Mouse (Mus musculus): ENCODE measurements around the gene Ddx23.

Gene Ddx23

GRCm38 (mm10) chr15:98662567-98663545 is at the start of gene Ddx23:
Gene Ddx23 (minus strand): TSS chr15:98662894.
- DNase-seq: peak; percentile 96 to 97

GRCm38 (mm10) chr15:98710442-98710841 is 47.7 kb upstream of the Ddx23 start:
- DNase-seq: peak; percentile 89 to 90

DNA sequence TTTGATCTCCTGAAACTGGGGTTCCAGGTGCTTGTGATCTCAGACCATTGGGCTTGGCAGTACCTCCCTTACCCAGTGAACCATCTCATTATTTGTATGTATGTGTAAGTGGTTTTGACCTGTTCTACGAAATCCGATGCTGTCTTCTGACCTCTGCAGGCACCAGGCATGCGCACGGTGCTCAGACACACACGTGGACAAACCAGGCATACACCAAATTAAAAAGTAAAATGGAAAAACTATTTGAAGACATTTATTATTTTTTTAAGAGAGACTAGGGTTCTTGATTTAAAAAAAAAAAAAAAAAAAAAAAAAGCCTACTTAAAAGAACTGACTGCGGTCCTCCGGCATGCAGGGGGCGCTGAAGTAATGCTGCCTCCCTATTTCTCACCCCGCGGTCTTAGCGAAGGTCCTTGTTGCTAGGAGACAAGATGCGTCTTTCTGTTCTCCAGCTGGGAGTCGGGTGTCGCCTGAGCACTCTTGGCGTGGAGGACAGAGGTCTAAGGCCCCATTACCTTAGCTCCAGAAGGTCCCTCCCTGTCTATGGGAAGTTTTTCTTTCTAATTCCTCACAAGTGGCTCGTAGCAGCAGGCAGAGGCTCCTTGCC is 45.2 kb upstream of the Ddx23 start, which contains the start of gene Ccdc65:
Gene Ccdc65 (plus strand): TSS at position 442 of the 607 bp plus-strand sequence.
- DNase-seq: peak; percentile 93 to 94

DNA sequence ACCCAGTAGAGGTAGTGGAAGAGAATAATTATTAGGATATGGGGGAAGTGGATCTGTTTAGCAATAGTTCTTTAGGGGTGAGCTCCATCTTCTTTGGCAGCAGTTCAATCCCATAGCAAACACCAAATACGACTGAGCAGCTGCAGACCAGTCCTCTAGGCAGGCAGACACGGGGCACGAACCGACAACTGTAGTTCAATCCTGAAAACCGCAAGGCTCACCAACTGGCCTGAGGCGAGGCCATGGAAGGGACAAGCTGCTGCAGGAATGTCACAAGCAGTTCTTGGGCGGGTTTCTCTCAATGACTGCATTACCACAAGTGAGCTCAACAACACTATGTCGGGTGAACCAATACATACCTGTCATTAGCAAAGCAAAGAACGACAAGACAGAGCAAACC is 41.6 kb upstream of the Ddx23 start:
- DNase-seq: no peak

- peak; percentile 93 to 94 for DNase-seq
These were observed 36.8 kb upstream of the Ddx23 start for GRCm38 (mm10) chr15:98699190-98700105.

GRCm38 (mm10) chr15:98696216-98696615 is 33.5 kb upstream of the Ddx23 start:
- DNase-seq: no peak

- DNase-seq: peak; percentile 39 to 59
These were observed 33.0 kb upstream of the Ddx23 start for GRCm38 (mm10) chr15:98695726-98696125.

- DNase-seq: peak; percentile 62 to 70
These were observed 29.5 kb upstream of the Ddx23 start for GRCm38 (mm10) chr15:98692171-98692715.

DNA sequence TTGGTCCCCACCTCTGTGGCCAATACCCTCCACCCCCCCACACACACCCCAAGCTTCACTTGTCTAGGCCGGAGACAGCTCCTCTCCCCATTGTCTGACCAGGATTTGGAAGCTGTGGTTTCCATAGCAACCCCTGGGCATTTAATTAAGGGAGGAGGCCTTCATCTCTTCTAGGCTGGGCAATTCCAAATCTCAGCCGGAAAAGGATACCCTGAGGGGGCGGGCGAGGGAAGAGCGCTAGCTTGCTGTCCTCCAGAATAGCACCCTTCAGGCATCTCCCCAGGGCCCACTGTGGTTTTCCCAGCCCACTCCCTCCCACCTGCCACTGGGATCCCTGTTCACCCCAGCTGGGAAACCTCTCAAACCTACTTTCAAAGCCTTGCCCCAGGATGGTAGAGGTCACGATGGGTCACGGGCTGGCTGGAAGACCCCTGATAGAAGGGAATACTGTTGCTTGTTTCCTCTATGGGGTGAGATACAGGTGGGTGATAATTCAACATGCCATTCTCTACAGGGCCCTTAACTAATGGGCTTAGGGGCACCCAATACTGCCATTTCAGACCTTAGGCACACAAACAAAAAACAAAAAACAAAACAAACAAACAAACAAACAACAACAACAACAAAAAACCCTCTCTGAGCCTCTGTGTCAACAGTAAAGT is 28.9 kb upstream of the Ddx23 start:
- peak in 1 of 2 experiments; percentile 33 for DNase-seq

DNA sequence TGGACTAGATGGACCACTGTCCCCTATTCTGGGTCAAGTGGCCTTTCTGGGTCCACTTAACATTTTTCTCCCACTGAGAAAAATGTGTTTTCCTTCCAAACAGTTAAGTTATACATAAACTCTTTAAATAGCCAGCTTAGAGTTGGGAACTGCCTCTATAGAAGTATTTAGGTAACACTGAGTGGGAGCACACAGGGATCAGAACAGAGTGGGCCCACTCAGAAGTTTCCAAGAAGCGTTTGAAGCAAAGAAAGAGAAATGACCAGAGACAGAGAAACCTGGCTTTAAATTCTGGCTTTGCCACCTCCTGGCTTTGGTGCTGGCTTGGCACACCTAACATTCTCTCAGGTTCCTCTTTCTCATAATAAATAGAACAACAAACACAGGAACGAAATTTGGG is 27.0 kb upstream of the Ddx23 start:
- no peak for DNase-seq

DNA sequence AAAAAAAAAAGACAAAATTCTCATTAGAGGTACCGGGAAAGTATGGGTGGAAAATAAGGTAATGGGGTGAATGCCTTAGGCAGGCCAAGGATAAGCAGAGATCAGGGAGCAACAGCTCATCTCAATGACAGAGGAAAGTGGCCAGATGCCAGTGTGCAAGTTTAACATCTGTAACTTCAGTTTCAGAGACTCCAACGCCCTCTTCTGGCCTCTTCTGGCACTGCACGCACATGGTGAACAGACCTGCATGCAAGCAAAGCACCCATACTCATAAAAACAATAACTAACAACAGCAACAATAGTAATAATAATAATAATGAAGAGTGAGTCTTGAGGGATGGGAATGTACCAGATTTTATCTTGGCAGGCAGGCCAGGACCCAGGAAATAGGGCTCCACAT is 23.2 kb upstream of the Ddx23 start:
- DNase-seq: peak in 1 of 2 experiments; percentile 46

DNA sequence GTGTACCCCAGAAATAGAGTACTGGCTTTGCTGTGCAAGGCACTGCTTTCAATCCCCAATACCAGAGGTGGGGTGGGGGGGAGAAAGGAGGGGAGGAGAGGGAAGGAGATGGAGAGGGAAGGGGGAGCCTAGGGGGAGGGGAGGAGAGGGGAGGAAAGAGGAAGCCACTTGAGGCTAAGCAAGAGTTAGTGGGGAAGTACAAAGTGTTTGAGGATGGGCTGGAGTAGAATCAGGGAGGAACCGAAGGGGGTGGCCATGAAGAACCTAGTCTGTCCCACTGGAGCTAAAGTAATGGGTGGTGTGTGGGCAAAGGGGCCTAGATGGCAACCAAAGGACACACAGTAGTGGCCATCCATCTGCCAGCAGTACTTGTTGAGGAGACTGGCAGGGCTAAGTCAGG is 21.1 kb upstream of the Ddx23 start:
- no peak for DNase-seq

GRCm38 (mm10) chr15:98683177-98683576 is 20.5 kb upstream of the Ddx23 start:
- no peak for DNase-seq

DNA sequence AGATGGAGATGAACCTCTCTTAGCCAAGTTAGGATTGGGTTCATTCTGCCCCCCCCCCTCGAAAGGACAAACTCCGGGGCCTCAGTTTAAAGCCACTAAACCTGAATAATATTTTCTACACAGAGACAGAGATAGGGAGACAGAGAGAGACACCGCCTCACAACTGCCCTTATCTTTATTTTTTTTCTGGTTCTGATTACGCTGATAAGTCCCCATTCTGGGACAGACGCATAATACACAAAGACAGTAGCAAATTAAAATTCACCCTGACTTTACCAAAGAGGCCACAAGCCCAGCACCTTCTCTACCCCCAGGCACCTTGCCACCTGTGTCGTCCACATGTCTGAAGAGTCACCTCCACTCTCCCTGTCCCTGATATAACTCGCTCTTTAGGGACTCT is 18.9 kb upstream of the Ddx23 start:
- DNase-seq: no peak

GRCm38 (mm10) chr15:98680660-98681059 is 18.0 kb upstream of the Ddx23 start:
- DNase-seq: no peak

DNA sequence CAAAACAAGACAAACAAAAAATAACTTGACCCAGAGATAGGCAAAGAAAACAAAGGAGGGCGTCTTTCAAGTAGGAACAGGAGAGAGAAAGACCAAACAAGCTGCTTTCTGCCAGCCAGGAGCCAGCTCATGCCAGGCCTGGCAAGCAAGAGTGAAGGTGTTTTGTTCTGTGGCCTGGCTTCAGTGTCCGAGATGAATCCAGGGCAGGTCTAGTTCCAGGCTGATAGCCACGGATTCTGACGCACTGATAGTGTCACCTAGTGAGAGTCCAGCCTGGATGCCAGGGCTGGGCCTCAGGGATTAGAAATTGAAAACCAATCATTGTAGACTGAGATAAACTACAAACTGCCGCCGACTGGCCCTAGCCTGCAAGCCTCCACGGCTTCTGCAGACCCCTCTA is 15.3 kb upstream of the Ddx23 start:
- no peak for DNase-seq

GRCm38 (mm10) chr15:98676940-98677728 is 14.4 kb upstream of the Ddx23 start, which contains the start of gene Rnd1:
Gene Rnd1 (minus strand): TSS chr15:98677461.
- DNase-seq: peak; percentile 79 to 88

- no peak for DNase-seq
These were observed 13.8 kb upstream of the Ddx23 start for GRCm38 (mm10) chr15:98676471-98676870.

- no peak for DNase-seq
These were observed 13.0 kb upstream of the Ddx23 start for GRCm38 (mm10) chr15:98675634-98676250.

DNA sequence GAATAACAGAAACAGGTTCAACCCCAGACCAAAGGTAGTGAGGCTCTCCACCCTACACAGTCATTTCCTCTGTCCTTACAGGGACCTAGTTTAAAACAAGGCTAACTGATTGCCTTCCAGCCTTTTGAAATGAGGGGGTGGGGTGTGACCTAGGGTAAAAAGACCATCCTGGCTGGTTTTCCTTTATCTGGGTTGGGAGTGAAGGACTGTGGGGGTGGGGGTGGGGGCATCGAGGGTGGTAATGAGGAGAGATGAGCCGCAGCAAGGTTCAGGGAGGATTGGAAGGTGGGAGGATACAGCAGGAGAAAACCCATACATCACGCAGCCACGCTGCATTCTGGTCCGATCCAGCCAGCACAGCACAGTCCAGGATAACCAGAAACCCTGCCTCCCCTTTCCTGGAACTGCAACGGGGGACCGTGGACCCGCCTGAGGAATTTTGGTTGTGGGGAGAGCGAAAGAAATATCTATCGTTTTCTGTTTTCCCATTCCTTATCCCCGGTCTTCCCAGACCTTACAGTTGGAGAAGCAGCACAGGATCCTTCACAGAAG is 12.4 kb upstream of the Ddx23 start:
- no peak for DNase-seq
